Mouse (Mus musculus) embryonic facial prominence, embryonic 15.5 days (tissue): ENCODE data around the gene Usp36. TPM values are rescaled to one million over a fixed set of nuclear protein-coding genes. Genes with fewer than 3 reads are reported as not detected.
A peak's percentile ranks its signal among the peaks of the same experiment; 100 is the strongest.

Source experiments
- ATAC-seq: fragments of 200-750 bp; cut with Nextera tagmentation; 2 replicates; pipeline ENCODE4 v1.8.0; 2017; ENCODE audit warnings: low read depth, moderate TSS enrichment; ENCODE audit not compliant: insufficient number of reproducible peaks, low FRiP score, low TSS enrichment
- H3K27ac ChIP-seq: fragments of 300-500 bp; sonication (generic); replicated peaks from 2 replicates; pipeline ENCODE4 v1.5.1; 2015; ENCODE audit warnings: mild to moderate bottlenecking, inconsistent platforms
- H3K27me3 ChIP-seq: fragments of 300-500 bp; sonication (generic); 2 replicates; pipeline ENCODE4 v1.6.1; 2015; ENCODE audit warnings: inconsistent platforms
- H3K36me3 ChIP-seq: fragments of 300-500 bp; sonication (generic); 2 replicates; pipeline ENCODE4 v1.6.1; 2015; ENCODE audit warnings: mild to moderate bottlenecking, inconsistent platforms
- H3K4me1 ChIP-seq: fragments of 300-500 bp; sonication (generic); 2 replicates; pipeline ENCODE4 v1.6.1; 2015; ENCODE audit warnings: inconsistent platforms
- H3K4me2 ChIP-seq: fragments of 300-500 bp; sonication (generic); replicated peaks from 2 replicates; pipeline ENCODE4 v1.6.1; 2015; ENCODE audit warnings: mild to moderate bottlenecking, inconsistent platforms
- H3K4me3 ChIP-seq: fragments of 300-500 bp; sonication (generic); replicated peaks from 2 replicates; pipeline ENCODE4 v1.5.1; 2015; ENCODE audit warnings: mild to moderate bottlenecking, inconsistent platforms
- H3K9ac ChIP-seq: fragments of 300-500 bp; sonication (generic); 2 replicates; pipeline ENCODE4 v1.6.1; 2015; ENCODE audit warnings: inconsistent platforms
- H3K9me3 ChIP-seq: fragments of 300-500 bp; sonication (generic); replicated peaks from 2 replicates; pipeline ENCODE4 v1.6.1; 2016; ENCODE audit warnings: inconsistent platforms
- WGBS: fragments of 180-500 bp; shearing (Covaris S2); methylation state at CpG from one replicate; pipeline ENCODE4 v1.1.7; 2015; 5-methylcytosine and 5-hydroxymethylcytosine counted together
- polyA plus RNA-seq: library from polyadenylated mRNA; unstranded; fragments of >200 nt; fragmentation: Nextera tagmentation; extraction: Ambion mirVana; gene quantifications from 2 replicates; pipeline ENCODE4 v1.2.1, GENCODE M21; 2015

The Usp36 gene
- polyA plus RNA-seq, 1 experiment from 2014 or later, result 25.4 TPM

DNA sequence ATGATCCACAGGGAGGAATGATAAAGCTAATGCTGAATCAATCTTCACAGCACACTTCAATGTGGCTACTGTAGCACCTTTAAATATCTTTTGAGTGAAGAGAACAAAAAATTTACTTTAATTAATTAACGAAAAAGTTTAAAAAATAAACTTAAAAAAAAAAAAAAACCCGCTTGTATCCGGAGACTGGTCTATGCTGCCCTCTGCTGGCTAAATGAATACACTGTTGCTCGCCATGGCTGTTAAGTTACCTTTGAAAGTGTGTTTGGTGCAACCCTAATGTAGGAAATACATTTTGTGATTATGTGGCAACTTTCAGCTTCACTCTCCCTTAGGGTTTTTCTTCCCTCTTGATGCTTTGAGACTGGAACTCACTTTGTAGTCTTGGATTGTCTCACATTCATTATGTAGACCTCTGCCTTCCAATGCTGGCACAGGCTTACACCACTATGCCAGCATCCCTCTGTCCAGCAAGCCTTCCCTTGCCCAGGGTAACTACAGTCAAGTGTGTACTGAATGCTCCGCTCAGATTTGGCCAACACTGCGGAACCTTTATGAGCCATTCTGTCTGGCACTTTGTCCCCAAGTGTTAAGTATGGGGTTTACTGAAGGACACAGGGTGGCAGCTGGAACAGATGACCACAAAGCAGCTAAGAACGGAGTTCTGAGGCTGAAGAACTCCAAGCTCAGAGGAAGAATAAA lies 69.3 kb downstream of the Usp36 start:
- Histone ChIP-seq H3K4me2 (no peak overlapping the region), H3K4me3 (no peak overlapping the region), H3K27me3 (no peaks in the 10 kb centered on the region), H3K9ac (no peak overlapping the region), H3K9me3 (no peaks in the 10 kb centered on the region), H3K27ac (no peak overlapping the region), H3K4me1 (peaks cover 20% of the 10 kb centered on the region), H3K36me3 (no peaks in the 10 kb centered on the region)
- 23% methylated on average over 7 of the region's 7 CpGs for WGBS
- ATAC-seq, result no peak

- Histone ChIP-seq H3K4me3 (no peak overlapping the region), H3K9ac (no peak overlapping the region), H3K9me3 (no peaks in the 10 kb centered on the region), H3K27ac (no peak overlapping the region), H3K4me2 (no peak overlapping the region), H3K36me3 (no peaks in the 10 kb centered on the region), H3K4me1 (peaks cover 20% of the 10 kb centered on the region), H3K27me3 (no peaks in the 10 kb centered on the region)
- no peak for ATAC-seq
- 85% methylated on average over 4 of the region's 4 CpGs for WGBS
Observed at GRCm38 (mm10) chr11:118219066-118219465, 71.0 kb downstream of the Usp36 start.

DNA sequence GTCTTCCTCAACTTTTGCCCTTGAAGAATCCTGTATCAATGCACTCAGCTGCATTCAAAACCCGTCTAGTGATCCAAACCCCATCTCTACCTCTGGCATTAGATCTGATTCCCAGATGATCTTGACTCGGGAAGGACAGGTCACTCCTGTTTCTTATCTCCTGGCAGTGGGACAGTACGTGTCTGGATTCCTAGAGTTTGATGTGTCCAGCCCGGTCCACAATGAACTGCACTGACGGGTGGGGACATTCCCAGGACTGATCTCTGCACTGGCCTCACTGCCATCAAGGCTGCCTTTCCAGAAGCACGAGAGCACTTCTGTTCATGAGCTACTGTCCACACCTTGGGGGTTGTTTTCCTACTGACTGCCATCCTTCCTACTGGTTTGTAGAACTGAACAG lies 73.6 kb downstream of the Usp36 start:
- Histone ChIP-seq H3K4me1 (peaks cover 28% of the 10 kb centered on the region), H3K27me3 (no peaks in the 10 kb centered on the region), H3K4me2 (no peak overlapping the region), H3K9me3 (no peaks in the 10 kb centered on the region), H3K4me3 (no peak overlapping the region), H3K9ac (no peak overlapping the region), H3K27ac (no peak overlapping the region; the same call in 1 of the 2 replicates), H3K36me3 (no peaks in the 10 kb centered on the region)
- ATAC-seq, result no peak
- WGBS, result 75% methylated on average over 6 of the region's 6 CpGs

DNA sequence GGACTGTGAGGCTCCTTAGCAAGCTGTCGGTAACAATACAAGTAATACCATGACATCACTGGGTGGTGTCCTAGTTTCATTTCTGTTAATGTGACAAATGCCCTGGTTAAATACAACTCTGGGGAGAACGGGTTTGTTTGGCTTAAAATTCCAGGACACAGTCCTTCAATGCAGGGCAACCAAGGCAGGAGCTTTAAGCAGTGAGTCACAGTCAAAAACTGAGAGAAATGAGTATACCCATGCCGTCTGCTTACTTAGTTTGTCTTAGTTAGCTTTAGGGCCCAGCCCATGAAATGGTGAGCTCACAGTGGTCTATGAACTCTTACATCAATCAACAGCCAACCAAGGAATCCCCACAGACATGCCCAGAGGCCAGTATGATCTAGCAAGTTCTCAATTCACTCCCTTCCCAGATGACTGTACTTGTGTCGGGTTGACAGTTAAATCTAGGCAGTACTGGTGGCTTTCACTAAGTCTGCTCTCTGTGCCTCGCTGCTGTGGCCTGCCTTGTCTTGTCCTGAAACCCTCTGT lies 74.1 kb downstream of the Usp36 start:
- ATAC-seq, result no peak
- H3K27me3 ChIP-seq, result no peaks in the 10 kb centered on the region
- H3K36me3 ChIP-seq, result no peaks in the 10 kb centered on the region
- H3K4me1 ChIP-seq, result peaks cover 32% of the 10 kb centered on the region
- no peak overlapping the region for H3K4me2 ChIP-seq
- no peaks in the 10 kb centered on the region for H3K9me3 ChIP-seq
- no peak overlapping the region for H3K9ac ChIP-seq
- H3K4me3 ChIP-seq, result no peak overlapping the region
- peak overlapping the region; percentile 39; the same call in 1 of the 2 replicates for H3K27ac ChIP-seq
- WGBS, result 38% methylated on average over 5 of the region's 5 CpGs

GRCm38 (mm10) chr11:118212636-118213112 lies 77.4 kb downstream of the Usp36 start:
- Histone ChIP-seq H3K4me3 (no peak overlapping the region), H3K9me3 (no peaks in the 10 kb centered on the region), H3K36me3 (no peaks in the 10 kb centered on the region), H3K4me2 (no peak overlapping the region), H3K27ac (peak overlapping the region; percentile 48; the same call in 1 of the 2 replicates), H3K27me3 (no peaks in the 10 kb centered on the region), H3K4me1 (peaks cover 62% of the 10 kb centered on the region), H3K9ac (no peak overlapping the region)
- 59% methylated on average over 7 of the region's 7 CpGs for WGBS
- no peak for ATAC-seq

DNA sequence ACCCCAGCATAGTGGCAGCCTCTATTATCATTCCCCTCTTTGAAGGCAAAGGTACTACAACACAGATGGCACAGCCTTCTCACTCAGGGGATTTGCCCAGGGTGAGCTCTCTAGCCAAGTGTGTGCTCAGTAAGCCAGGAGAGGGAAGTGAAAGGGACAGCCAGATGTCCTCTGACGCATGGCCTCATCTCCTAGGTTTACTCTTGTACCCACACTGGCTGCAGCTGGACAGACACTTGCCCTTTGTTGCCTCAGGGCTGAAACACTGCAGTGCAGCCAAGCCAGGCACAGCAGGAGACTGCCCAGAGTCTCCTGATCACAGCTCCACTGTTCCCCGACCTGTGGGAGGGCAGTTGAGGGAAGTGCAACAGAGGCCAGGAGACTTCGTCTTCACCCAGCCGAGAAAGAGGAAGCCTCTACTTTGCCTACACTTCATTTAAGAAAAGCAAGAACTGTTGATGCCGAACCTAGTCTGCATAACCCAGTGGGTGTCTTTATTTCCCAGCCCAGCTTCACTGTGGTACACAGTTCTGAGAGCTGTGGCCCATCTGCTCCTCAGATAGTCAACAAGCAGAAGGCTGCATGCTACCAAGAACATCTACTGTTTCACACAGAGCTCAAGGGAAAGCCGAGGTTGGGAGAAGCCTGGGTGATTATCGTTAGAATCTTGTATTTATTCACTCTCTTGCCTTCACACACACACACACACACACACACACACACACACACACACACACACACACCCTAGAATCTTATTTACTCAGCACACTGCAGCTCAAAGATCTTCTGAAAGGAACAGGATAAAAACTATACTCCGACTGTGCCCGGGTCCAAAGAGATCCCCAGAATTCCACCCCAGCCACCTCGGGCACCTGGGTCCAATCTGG lies 78.1 kb downstream of the Usp36 start:
- WGBS, result 47% methylated on average over 10 of the region's 10 CpGs
- Histone ChIP-seq H3K4me2 (no peak overlapping the region), H3K27me3 (no peaks in the 10 kb centered on the region), H3K27ac (peak overlapping the region; percentile 48; the same call in 1 of the 2 replicates), H3K9me3 (no peaks in the 10 kb centered on the region), H3K4me1 (peaks cover 66% of the 10 kb centered on the region), H3K36me3 (no peaks in the 10 kb centered on the region), H3K4me3 (no peak overlapping the region), H3K9ac (no peak overlapping the region)
- no peak for ATAC-seq

DNA sequence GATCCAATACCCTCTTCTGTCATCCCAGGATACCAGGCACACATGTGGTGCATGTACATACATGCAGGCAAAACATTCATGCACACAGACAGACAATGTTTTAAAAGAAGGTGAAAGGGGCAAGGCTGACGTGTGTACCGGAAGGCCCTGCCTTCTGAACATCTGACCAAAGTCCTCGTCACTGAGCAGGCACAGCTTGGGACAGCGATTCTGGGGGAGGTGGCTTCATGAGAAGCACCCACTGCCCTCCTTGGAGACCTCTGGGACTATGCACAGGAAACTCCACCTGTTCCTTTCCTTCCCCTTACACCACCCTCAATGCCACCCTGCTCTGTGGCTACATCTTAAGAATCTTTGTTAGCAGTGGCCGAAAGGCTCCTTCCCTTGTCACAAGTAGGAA lies 79.1 kb downstream of the Usp36 start:
- Histone ChIP-seq H3K4me3 (no peak overlapping the region), H3K4me1 (peaks cover 57% of the 10 kb centered on the region), H3K9ac (no peak overlapping the region), H3K4me2 (no peak overlapping the region), H3K27ac (no peak overlapping the region), H3K27me3 (no peaks in the 10 kb centered on the region), H3K9me3 (no peaks in the 10 kb centered on the region), H3K36me3 (no peaks in the 10 kb centered on the region)
- ATAC-seq, result no peak
- 78% methylated on average over 5 of the region's 5 CpGs for WGBS

GRCm38 (mm10) chr11:118210116-118210515 lies 79.9 kb downstream of the Usp36 start:
- H3K27me3 ChIP-seq, result no peaks in the 10 kb centered on the region
- no peak for ATAC-seq
- no peak overlapping the region for H3K9ac ChIP-seq
- H3K9me3 ChIP-seq, result no peaks in the 10 kb centered on the region
- H3K36me3 ChIP-seq, result no peaks in the 10 kb centered on the region
- H3K4me3 ChIP-seq, result no peak overlapping the region
- WGBS, result 66% methylated on average over 4 of the region's 4 CpGs
- H3K4me2 ChIP-seq, result no peak overlapping the region
- peaks cover 62% of the 10 kb centered on the region for H3K4me1 ChIP-seq
- H3K27ac ChIP-seq, result no peak overlapping the region

Other genes starting within 250 kb of the Usp36 start
- gene Dnah17, start 159.6 kb downstream of the Usp36 start, polyA plus RNA-seq, result 0.17 and 0.21 TPM in 2 replicates
- gene Cyth1, start 41.7 kb downstream of the Usp36 start, polyA plus RNA-seq, result 19.5 and 20.4 TPM in 2 replicates
- 0.59 and 0.64 TPM in 2 replicates for gene Cep295nl, start 52.3 kb upstream of the Usp36 start, polyA plus RNA-seq
- gene Timp2, start 65.5 kb upstream of the Usp36 start, polyA plus RNA-seq, result 163 and 170 TPM in 2 replicates
- gene Lgals3bp, start 111.8 kb upstream of the Usp36 start, polyA plus RNA-seq, result 15.6 and 19.8 TPM in 2 replicates
- 34.2 and 38.0 TPM in 2 replicates for gene Cant1, start 128.8 kb upstream of the Usp36 start, polyA plus RNA-seq
- gene C1qtnf1, start 138.0 kb upstream of the Usp36 start, polyA plus RNA-seq, result 19.0 and 23.0 TPM in 2 replicates
- 8.6 and 8.7 TPM in 2 replicates for gene Engase, start 186.6 kb upstream of the Usp36 start, polyA plus RNA-seq